Mouse (Mus musculus) myocyte (in vitro differentiated cells): ENCODE results near the gene Larp4b. TPM values are rescaled to one million over a fixed set of nuclear protein-coding genes. Genes with fewer than 3 reads are reported as not detected.

Source experiments
- H3K27me3 ChIP-seq: one replicate; pipeline ENCODE4 v1.6.1; 2011; ENCODE audit not compliant: control insufficient read depth, insufficient read depth, insufficient read length
- H3K36me3 ChIP-seq: one replicate; pipeline ENCODE4 v1.6.1; 2011; ENCODE audit not compliant: control insufficient read depth, insufficient read depth
- H3K4me2 ChIP-seq: one replicate; pipeline ENCODE4 v1.6.1; 2011; ENCODE audit warnings: low read depth, control low read depth
- H3K4me3 ChIP-seq: one replicate; pipeline ENCODE4 v1.5.1; 2011; ENCODE audit warnings: mild to moderate bottlenecking, control low read depth, moderate library complexity
- H3K79me2 ChIP-seq: one replicate; pipeline ENCODE4 v1.6.1; 2011; ENCODE audit not compliant: control insufficient read depth, insufficient read depth
- H3ac ChIP-seq: one replicate; pipeline ENCODE4 v1.6.1; 2011; ENCODE audit not compliant: control insufficient read depth, insufficient read length
- CEBPB ChIP-seq: IDR thresholded peaks from 2 replicates; pipeline ENCODE4 v1.6.1; 2011; ENCODE audit warnings: mild to moderate bottlenecking, moderate library complexity; ENCODE audit not compliant: poor library complexity, insufficient read depth, severe bottlenecking
- E2F4 ChIP-seq: IDR thresholded peaks from one replicate; pipeline ENCODE4 v1.6.1; 2011; ENCODE audit warnings: mild to moderate bottlenecking, control low read depth, moderate library complexity; ENCODE audit not compliant: insufficient read depth
- MAX ChIP-seq: IDR thresholded peaks from one replicate; pipeline ENCODE4 v1.6.1; 2011; ENCODE audit warnings: low read depth, mild to moderate bottlenecking, control low read depth
- MYOD1 ChIP-seq, 3 experiments: IDR thresholded peaks; one replicate each; pipeline ENCODE4 v1.6.1; 2011; ENCODE audit warnings: control low read depth in 2 of 3, low read depth in 2 of 3, mild to moderate bottlenecking in 2 of 3, moderate library complexity in 1 of 3; ENCODE audit not compliant: insufficient read length in 2 of 3, control insufficient read depth in 1 of 3
- MYOG ChIP-seq, 3 experiments: IDR thresholded peaks; one replicate each; pipeline ENCODE4 v1.6.1; 2011; ENCODE audit warnings: control low read depth in 2 of 3, low read depth in 2 of 3, mild to moderate bottlenecking in 2 of 3; ENCODE audit not compliant: insufficient read length in 2 of 3, control insufficient read depth in 1 of 3, insufficient read depth in 1 of 3
- POLR2A ChIP-seq: IDR thresholded peaks from one replicate; pipeline ENCODE4 v1.6.1; 2011; ENCODE audit warnings: low read depth, mild to moderate bottlenecking, control low read depth, moderate library complexity; ENCODE audit not compliant: insufficient read length
- POLR2AphosphoS2 ChIP-seq: IDR thresholded peaks from one replicate; pipeline ENCODE4 v1.6.1; 2011; ENCODE audit warnings: low read depth, control low read depth; ENCODE audit not compliant: insufficient read length
- REST ChIP-seq: IDR thresholded peaks from one replicate; pipeline ENCODE4 v1.6.1; 2011; ENCODE audit warnings: mild to moderate bottlenecking, control low read depth, moderate library complexity; ENCODE audit not compliant: insufficient read depth, insufficient read length
- SRF ChIP-seq: IDR thresholded peaks from one replicate; pipeline ENCODE4 v1.6.1; 2011; ENCODE audit warnings: low read depth; ENCODE audit not compliant: control insufficient read depth, insufficient read length
- TCF12 ChIP-seq: IDR thresholded peaks from one replicate; pipeline ENCODE4 v1.6.1; 2011; ENCODE audit warnings: mild to moderate bottlenecking, control low read depth; ENCODE audit not compliant: poor library complexity, insufficient read depth, severe bottlenecking
- TCF3 ChIP-seq: IDR thresholded peaks from one replicate; pipeline ENCODE4 v1.6.1; 2011; ENCODE audit warnings: low read depth, control low read depth; ENCODE audit not compliant: insufficient read length
- USF1 ChIP-seq: IDR thresholded peaks from one replicate; pipeline ENCODE4 v1.6.1; 2011; ENCODE audit warnings: low read depth, mild to moderate bottlenecking, control low read depth, moderate library complexity
- polyA plus RNA-seq: library from polyadenylated mRNA; unstranded; fragments of >200 nt; fragmentation: generic; extraction: Trizol; gene quantifications from one replicate; pipeline ENCODE4 v1.2.1, GENCODE M21; 2012; ENCODE audit warnings: missing spikeins

Larp4b gene
- polyA plus RNA-seq, 1 experiment, result 20.3 TPM

GRCm38 (mm10) chr13:9162888-9163287 is 69.2 kb downstream of the Larp4b start:
- Histone ChIP-seq H3K79me2 (no peaks in the 10 kb centered on the region), H3ac (no peak overlapping the region), H3K36me3 (peaks cover 79% of the 10 kb centered on the region), H3K4me2 (no peak overlapping the region), H3K27me3 (no peaks in the 10 kb centered on the region), H3K4me3 (no peak overlapping the region)
- TF ChIP-seq E2F4 (no peak), TCF12 (no peak), POLR2AphosphoS2 (no peak), USF1 (no peak), SRF (no peak), MYOD1 (IDR thresholded peaks at IDR 0.05; ENCODE audit: control insufficient read depth in 1 of 3, insufficient read length in 2 of 3, low read depth in 2 of 3) (no peak), TCF3 (no peak), MAX (no peak), REST (no peak)

GRCm38 (mm10) chr13:9167842-9168241 is 74.2 kb downstream of the Larp4b start:
- no peak overlapping the region for H3ac ChIP-seq
- H3K4me3 ChIP-seq, result no peak overlapping the region
- no peaks in the 10 kb centered on the region for H3K27me3 ChIP-seq
- H3K36me3 ChIP-seq, result peaks cover 64% of the 10 kb centered on the region
- no peaks in the 10 kb centered on the region for H3K79me2 ChIP-seq
- TF ChIP-seq USF1, result no peak
- H3K4me2 ChIP-seq, result no peak overlapping the region

- TF ChIP-seq MYOD1 (IDR thresholded peaks at IDR 0.05; ENCODE audit: control insufficient read depth in 1 of 3, insufficient read length in 2 of 3, low read depth in 2 of 3), result no peak
- TF ChIP-seq CEBPB, result no peak
- TF ChIP-seq USF1, result no peak
- no peak for TF ChIP-seq POLR2A
- TF ChIP-seq MAX, result no peak
- no peak for TF ChIP-seq MYOG (IDR thresholded peaks at IDR 0.05; ENCODE audit: control insufficient read depth in 1 of 3, insufficient read depth in 1 of 3, insufficient read length in 2 of 3, low read depth in 2 of 3)
- H3K27me3 ChIP-seq, result no peaks in the 10 kb centered on the region
- no peak overlapping the region for H3K4me3 ChIP-seq
- no peaks in the 10 kb centered on the region for H3K79me2 ChIP-seq
- H3ac ChIP-seq, result no peak overlapping the region
- H3K36me3 ChIP-seq, result peaks cover 66% of the 10 kb centered on the region
- H3K4me2 ChIP-seq, result no peak overlapping the region
These were observed 75.9 kb downstream of the Larp4b start for GRCm38 (mm10) chr13:9169616-9170015.

GRCm38 (mm10) chr13:9170726-9171125 is 77.0 kb downstream of the Larp4b start:
- no peaks in the 10 kb centered on the region for H3K27me3 ChIP-seq
- H3K36me3 ChIP-seq, result peaks cover 63% of the 10 kb centered on the region
- no peak for TF ChIP-seq TCF3
- no peak for TF ChIP-seq POLR2AphosphoS2
- no peak for TF ChIP-seq TCF12
- no peak for TF ChIP-seq MAX
- TF ChIP-seq MYOG (IDR thresholded peaks at IDR 0.05; ENCODE audit: control insufficient read depth in 1 of 3, insufficient read depth in 1 of 3, insufficient read length in 2 of 3, low read depth in 2 of 3), result no peak
- no peak for TF ChIP-seq POLR2A
- TF ChIP-seq CEBPB, result no peak
- TF ChIP-seq E2F4, result no peak
- no peak for TF ChIP-seq REST
- no peak overlapping the region for H3K4me3 ChIP-seq
- H3ac ChIP-seq, result no peak overlapping the region
- H3K79me2 ChIP-seq, result no peaks in the 10 kb centered on the region
- no peak overlapping the region for H3K4me2 ChIP-seq

GRCm38 (mm10) chr13:9173414-9173813 is 79.7 kb downstream of the Larp4b start:
- Histone ChIP-seq H3K27me3 (no peaks in the 10 kb centered on the region), H3K4me2 (no peak overlapping the region), H3K4me3 (no peak overlapping the region), H3ac (no peak overlapping the region), H3K36me3 (peaks cover 54% of the 10 kb centered on the region), H3K79me2 (no peaks in the 10 kb centered on the region)
- TF ChIP-seq REST, result no peak
- no peak for TF ChIP-seq TCF3
- TF ChIP-seq MYOG (IDR thresholded peaks at IDR 0.05; ENCODE audit: control insufficient read depth in 1 of 3, insufficient read depth in 1 of 3, insufficient read length in 2 of 3, low read depth in 2 of 3), result no peak
- no peak for TF ChIP-seq TCF12
- TF ChIP-seq MYOD1 (IDR thresholded peaks at IDR 0.05; ENCODE audit: control insufficient read depth in 1 of 3, insufficient read length in 2 of 3, low read depth in 2 of 3), result no peak
- TF ChIP-seq MAX, result no peak
- no peak for TF ChIP-seq E2F4
- no peak for TF ChIP-seq SRF

GRCm38 (mm10) chr13:9175171-9175570 is 81.5 kb downstream of the Larp4b start:
- H3K27me3 ChIP-seq, result no peaks in the 10 kb centered on the region
- no peaks in the 10 kb centered on the region for H3K79me2 ChIP-seq
- no peak overlapping the region for H3K4me2 ChIP-seq
- H3K4me3 ChIP-seq, result no peak overlapping the region
- H3ac ChIP-seq, result no peak overlapping the region
- TF ChIP-seq TCF3 (no peak), USF1 (no peak), MYOG (IDR thresholded peaks at IDR 0.05; ENCODE audit: control insufficient read depth in 1 of 3, insufficient read depth in 1 of 3, insufficient read length in 2 of 3, low read depth in 2 of 3) (no peak), POLR2A (no peak), REST (no peak)
- peaks cover 40% of the 10 kb centered on the region for H3K36me3 ChIP-seq
